Mouse (Mus musculus) lung, embryonic 14.5 days (tissue): ENCODE measurements around the gene Spata18. TPM values are rescaled to one million over a fixed set of nuclear protein-coding genes. Genes with fewer than 3 reads are reported as not detected.

Experiments
- ATAC-seq: fragments of 200-750 bp; cut with Nextera tagmentation; 2 replicates; pipeline ENCODE4 v1.8.0; 2017; ENCODE audit warnings: mild to moderate bottlenecking, moderate TSS enrichment, moderate library complexity; ENCODE audit not compliant: insufficient read depth
- DNase-seq: peaks from one replicate; pipeline ENCODE4 v3.0.0-alpha.2; 2015
- H3K27ac ChIP-seq: fragments of 300-500 bp; sonication (generic); 2 replicates; pipeline ENCODE4 v1.5.1; 2014; ENCODE audit warnings: low read depth, mild to moderate bottlenecking, moderate library complexity
- H3K27me3 ChIP-seq: fragments of 300-500 bp; sonication (generic); 2 replicates; pipeline ENCODE4 v1.6.1; 2014; ENCODE audit warnings: low read length, control low read depth; ENCODE audit not compliant: insufficient read depth
- H3K36me3 ChIP-seq: fragments of 300-500 bp; sonication (generic); 2 replicates; pipeline ENCODE4 v1.6.1; 2014; ENCODE audit warnings: control low read depth; ENCODE audit not compliant: insufficient read depth
- H3K4me1 ChIP-seq: fragments of 300-500 bp; sonication (generic); 2 replicates; pipeline ENCODE4 v1.6.1; 2014; ENCODE audit warnings: antibody characterized with exemption, control low read depth; ENCODE audit not compliant: insufficient read depth
- H3K4me2 ChIP-seq: fragments of 300-500 bp; sonication (generic); 2 replicates; pipeline ENCODE4 v1.6.1; 2014; ENCODE audit warnings: mild to moderate bottlenecking
- H3K4me3 ChIP-seq: fragments of 300-500 bp; sonication (generic); 2 replicates; pipeline ENCODE4 v1.5.1; 2014; ENCODE audit warnings: low read depth, low read length
- H3K9ac ChIP-seq: fragments of 300-500 bp; sonication (generic); 2 replicates; pipeline ENCODE4 v1.6.1; 2014
- H3K9me3 ChIP-seq: fragments of 300-500 bp; sonication (generic); 2 replicates; pipeline ENCODE4 v1.6.1; 2016; ENCODE audit warnings: low read depth, low read length, control low read depth
- CTCF ChIP-seq: IDR thresholded peaks from 2 replicates; pipeline ENCODE4 v1.5.1; 2016; ENCODE audit warnings: antibody characterized with exemption, low read depth
- WGBS: fragments of 180-500 bp; shearing (Covaris S2); extraction: QIAGEN DNeasy Blood & Tissue Kit; methylation state at CpG from one replicate; pipeline ENCODE4 v1.1.7; 2014; 5-methylcytosine and 5-hydroxymethylcytosine counted together
- polyA plus RNA-seq: library from polyadenylated mRNA; unstranded; fragments of >200 nt; fragmentation: Nextera tagmentation; extraction: Ambion mirVana; gene quantifications from 2 replicates; pipeline ENCODE4 v1.2.1, GENCODE M21; 2014

Gene Spata18
- polyA plus RNA-seq = 0.69 and 0.86 TPM in 2 replicates

DNA sequence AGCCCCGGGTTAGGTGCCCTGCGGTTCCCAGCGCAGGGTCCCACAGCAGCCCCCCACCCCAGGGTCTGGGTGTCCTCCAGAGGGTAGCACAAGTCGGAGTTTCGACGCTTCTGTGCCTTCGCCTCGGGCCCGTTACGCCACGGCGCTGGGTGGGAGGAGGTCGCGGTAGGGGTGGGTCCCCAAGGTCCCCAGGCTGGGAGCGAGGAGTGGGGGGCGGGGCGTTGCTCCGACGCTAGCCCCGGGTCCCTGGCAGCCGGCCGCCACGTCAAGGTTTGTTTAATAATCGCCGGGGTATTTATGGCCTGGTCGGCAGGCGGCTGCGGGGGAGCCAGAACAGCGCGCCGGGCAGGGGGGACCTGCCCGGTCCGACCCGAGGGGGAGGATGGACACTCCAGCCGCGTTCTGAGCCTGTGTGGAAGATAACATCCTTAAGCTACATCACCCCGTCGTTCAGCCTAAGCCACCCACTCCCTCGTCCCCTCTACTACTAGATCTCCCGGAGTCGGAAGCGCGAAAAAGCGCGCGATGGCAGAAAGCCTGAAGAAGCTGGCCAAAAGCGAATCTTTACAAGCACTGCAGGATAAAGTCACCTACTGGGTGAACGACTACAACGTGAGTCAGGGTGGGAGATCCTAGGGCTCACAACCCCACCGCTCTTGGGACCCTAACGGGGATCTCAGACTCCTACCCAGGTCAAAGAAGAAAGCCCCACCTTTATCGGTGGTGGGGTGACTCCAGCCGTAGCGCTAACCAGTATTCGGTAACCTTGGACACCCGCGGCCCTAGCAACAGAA lies at the start of gene Spata18:
Gene Spata18 (plus strand): TSS at position 319 of the 794 bp plus-strand sequence.
- Histone ChIP-seq H3K36me3 (no peaks in the 10 kb centered on the region), H3K9ac (peak within 1 kb of the TSS; percentile 54), H3K9me3 (no peaks in the 10 kb centered on the region), H3K27me3 (peaks cover 49% of the 10 kb centered on the region), H3K4me1 (0 out of 2 replicates have a peak, but pooled peaks cover 4% of the 10 kb centered on the region), H3K4me2 (peak within 1 kb of the TSS; percentile 98), H3K4me3 (peak within 1 kb of the TSS; percentile 51), H3K27ac (no peak within 1 kb of the TSS)
- ATAC-seq = peak; percentile 15; the same call in 1 of the 2 replicates
- TF ChIP-seq CTCF = no peak
- under 1% methylated on average over 53 of the region's 57 CpGs for WGBS
- DNase-seq = peak; percentile 70

DNA sequence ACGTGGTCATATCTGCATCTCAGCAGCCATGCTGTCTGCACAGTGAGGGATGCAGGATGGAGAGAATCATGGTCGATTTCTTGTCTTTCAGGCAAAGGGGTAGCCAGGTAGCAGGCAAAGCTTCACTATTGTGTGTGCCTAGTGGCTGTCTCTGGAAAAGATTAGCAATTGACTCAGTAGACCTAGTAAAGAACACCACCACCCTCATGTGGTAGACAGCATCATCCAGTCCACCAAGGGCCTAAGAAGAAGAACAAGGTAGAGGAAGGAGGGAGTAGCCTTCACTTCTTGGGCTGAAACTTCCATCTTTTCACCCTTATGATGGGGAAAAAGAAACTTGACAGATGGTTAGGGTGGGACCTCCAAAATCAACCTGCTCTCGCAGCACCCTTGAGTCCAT lies 48.3 kb upstream of the Spata18 start:
- DNase-seq = no peak
- no peak for TF ChIP-seq CTCF
- ATAC-seq = no peak
- Histone ChIP-seq H3K4me3 (no peak overlapping the region), H3K9me3 (no peaks in the 10 kb centered on the region), H3K4me1 (no peaks in the 10 kb centered on the region), H3K36me3 (no peaks in the 10 kb centered on the region), H3K27ac (no peak overlapping the region), H3K27me3 (no peaks in the 10 kb centered on the region), H3K4me2 (no peak overlapping the region), H3K9ac (no peak overlapping the region)
- WGBS = 66% methylated on average over 3 of the region's 3 CpGs

DNA sequence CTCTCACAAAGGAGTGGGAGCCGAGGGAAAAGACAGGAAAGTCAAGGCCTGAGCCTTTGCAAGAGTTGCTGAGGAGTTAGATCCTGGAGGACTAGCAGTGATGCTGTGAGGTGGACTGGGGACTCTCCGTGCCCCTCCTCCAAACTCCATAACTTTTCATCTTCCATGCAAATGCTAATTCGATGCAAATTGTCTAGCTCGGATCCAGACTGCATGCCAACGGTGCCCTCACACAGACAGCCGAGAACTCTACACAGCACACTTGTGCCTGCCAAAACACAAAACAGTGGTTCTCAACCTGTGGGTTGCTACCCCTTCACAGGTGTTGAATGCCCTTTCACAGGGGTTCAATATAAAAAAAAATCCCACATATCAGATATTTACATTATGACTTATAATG lies 46.6 kb upstream of the Spata18 start:
- H3K4me2 ChIP-seq = no peak overlapping the region
- ATAC-seq (no peak), DNase-seq (no peak)
- no peaks in the 10 kb centered on the region for H3K27me3 ChIP-seq
- no peak overlapping the region for H3K4me3 ChIP-seq
- H3K9ac ChIP-seq = no peak overlapping the region
- no peaks in the 10 kb centered on the region for H3K36me3 ChIP-seq
- H3K27ac ChIP-seq = no peak overlapping the region
- no peak for TF ChIP-seq CTCF
- WGBS = 89% methylated on average over 6 of the region's 6 CpGs
- H3K9me3 ChIP-seq = no peaks in the 10 kb centered on the region
- H3K4me1 ChIP-seq = no peaks in the 10 kb centered on the region

DNA sequence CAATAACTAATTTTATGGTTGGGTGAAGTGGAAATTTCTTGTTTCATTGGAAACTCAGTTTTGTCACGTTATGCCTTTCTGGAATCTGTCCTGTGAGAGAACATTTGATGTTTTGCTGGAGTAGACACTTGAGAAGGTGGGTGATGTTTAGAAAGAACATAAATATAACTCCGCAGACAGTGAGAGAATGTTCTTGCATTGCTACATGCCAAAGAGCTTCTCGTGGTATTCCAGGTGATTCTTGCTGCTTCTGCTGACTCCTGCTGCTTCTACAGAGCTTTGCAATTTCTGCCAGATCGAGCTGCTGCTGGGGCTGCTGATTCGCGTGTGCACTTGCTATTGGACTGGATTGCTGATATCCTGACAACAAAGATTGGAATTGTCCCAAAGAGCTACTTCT lies 46.2 kb upstream of the Spata18 start:
- 87% methylated on average over 6 of the region's 6 CpGs for WGBS
- Histone ChIP-seq H3K9me3 (no peaks in the 10 kb centered on the region), H3K9ac (no peak overlapping the region), H3K4me2 (no peak overlapping the region), H3K27me3 (no peaks in the 10 kb centered on the region), H3K36me3 (no peaks in the 10 kb centered on the region), H3K4me1 (no peaks in the 10 kb centered on the region), H3K4me3 (no peak overlapping the region), H3K27ac (no peak overlapping the region)
- no peak for DNase-seq
- no peak for TF ChIP-seq CTCF
- ATAC-seq = no peak

DNA sequence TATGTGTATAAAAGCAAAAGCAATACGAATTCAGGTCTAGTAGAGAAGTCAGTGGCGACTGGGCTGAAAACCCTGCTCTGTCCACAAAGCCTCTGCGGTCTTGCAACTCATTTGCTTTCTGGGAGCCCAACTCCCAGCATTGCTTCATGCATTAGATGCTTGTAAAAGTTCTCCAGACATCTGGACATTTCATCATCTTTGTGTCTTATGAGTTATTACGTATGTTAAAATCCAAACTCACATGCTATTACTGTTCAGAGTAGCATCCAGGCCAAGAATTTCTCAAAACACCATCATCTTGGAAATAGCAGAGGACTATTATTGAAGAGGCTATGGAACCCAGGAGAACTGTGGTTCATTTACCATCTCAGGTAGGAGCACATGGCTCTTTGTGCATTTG lies 40.1 kb upstream of the Spata18 start:
- H3K4me1 ChIP-seq = no peaks in the 10 kb centered on the region
- no peak overlapping the region for H3K4me3 ChIP-seq
- WGBS = 89% methylated on average over 4 of the region's 4 CpGs
- ATAC-seq (no peak), DNase-seq (no peak)
- no peaks in the 10 kb centered on the region for H3K36me3 ChIP-seq
- TF ChIP-seq CTCF = no peak
- H3K9me3 ChIP-seq = no peaks in the 10 kb centered on the region
- H3K27me3 ChIP-seq = no peaks in the 10 kb centered on the region
- H3K9ac ChIP-seq = no peak overlapping the region
- no peak overlapping the region for H3K4me2 ChIP-seq
- H3K27ac ChIP-seq = no peak overlapping the region

DNA sequence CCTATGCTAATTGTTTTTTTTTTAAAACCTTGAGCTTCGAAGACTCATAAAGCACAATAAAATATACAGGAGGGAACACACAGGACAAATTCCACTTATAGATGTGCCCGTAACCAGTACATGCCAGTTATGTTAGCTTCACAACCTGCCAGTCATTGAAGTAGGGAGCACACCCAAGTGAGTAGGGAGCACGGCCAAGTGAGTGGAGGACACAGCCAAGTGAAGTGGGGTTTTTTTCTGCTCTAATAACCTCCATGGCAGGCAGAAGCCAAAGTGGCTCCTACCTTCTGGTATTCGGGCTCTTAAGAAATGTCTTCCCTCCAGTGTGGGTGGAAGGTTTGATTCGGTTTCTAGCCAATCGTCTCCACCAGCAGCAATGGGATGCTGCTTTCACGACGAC lies 37.9 kb upstream of the Spata18 start:
- Histone ChIP-seq H3K36me3 (no peaks in the 10 kb centered on the region), H3K9me3 (no peaks in the 10 kb centered on the region), H3K4me3 (no peak overlapping the region), H3K4me2 (no peak overlapping the region), H3K9ac (no peak overlapping the region), H3K27me3 (no peaks in the 10 kb centered on the region), H3K4me1 (no peaks in the 10 kb centered on the region), H3K27ac (no peak overlapping the region)
- no peak for TF ChIP-seq CTCF
- 88% methylated on average over 8 of the region's 8 CpGs for WGBS
- no peak for DNase-seq
- ATAC-seq = no peak

DNA sequence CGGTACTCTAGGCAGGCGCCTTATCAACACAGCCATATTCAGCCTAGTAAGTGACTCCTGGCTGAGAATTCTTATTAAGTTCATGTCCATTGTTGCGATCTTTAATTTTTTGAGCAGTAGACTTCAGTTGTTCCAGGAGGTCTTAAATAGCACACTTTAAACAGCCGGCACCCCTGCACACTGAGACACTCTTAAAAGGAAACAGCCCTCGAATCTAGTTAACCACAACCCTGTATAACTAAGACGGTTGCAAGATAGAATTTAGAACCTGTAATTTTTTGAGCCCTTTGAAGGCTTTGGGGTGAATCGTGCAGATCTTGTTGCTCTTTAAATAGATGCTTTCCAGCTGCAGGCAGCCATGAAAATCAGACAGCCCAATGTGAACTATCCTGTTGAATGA lies 36.0 kb upstream of the Spata18 start:
- Histone ChIP-seq H3K4me3 (no peak overlapping the region), H3K36me3 (no peaks in the 10 kb centered on the region), H3K27me3 (no peaks in the 10 kb centered on the region), H3K4me1 (no peaks in the 10 kb centered on the region), H3K9me3 (no peaks in the 10 kb centered on the region), H3K9ac (no peak overlapping the region), H3K4me2 (no peak overlapping the region), H3K27ac (no peak overlapping the region)
- 73% methylated on average over 7 of the region's 7 CpGs for WGBS
- DNase-seq (no peak), ATAC-seq (no peak)
- TF ChIP-seq CTCF = no peak
